Mouse (Mus musculus): ENCODE results near the gene Pus10. TPM values are rescaled to one million over a fixed set of nuclear protein-coding genes. Genes with fewer than 3 reads are reported as not detected.

The Pus10 gene
- polyA plus RNA-seq, 1 experiment from 2014 or later, result 18.9 TPM

- no peaks in the 10 kb centered on the region for H3K9me3 ChIP-seq (replicated peaks)
- DNase-seq (ENCODE audit: low spot score), result no peak
- H3K27ac ChIP-seq (replicated peaks), result no peak overlapping the region
- WGBS, result 77% methylated on average over 3 of the region's 3 CpGs
- peaks cover 32% of the 10 kb centered on the region for H3K4me1 ChIP-seq
- H3K27me3 ChIP-seq (ENCODE audit: low read depth, poor library complexity, severe bottlenecking), result no peaks in the 10 kb centered on the region
- no peaks in the 10 kb centered on the region; the same call in 1 of the 2 replicates for H3K36me3 ChIP-seq
- peak overlapping the region; percentile 78 for H3K4me3 ChIP-seq
Measured at GRCm38 (mm10) chr11:23667128-23667527, 1.7 kb downstream of the Pus10 start.

- no peak overlapping the region for H3K4me3 ChIP-seq
- H3K27me3 ChIP-seq (ENCODE audit: low read depth, poor library complexity, severe bottlenecking), result no peaks in the 10 kb centered on the region
- H3K36me3 ChIP-seq, result peaks cover 48% of the 10 kb centered on the region
- H3K27ac ChIP-seq (replicated peaks), result no peak overlapping the region
- no peak for DNase-seq (ENCODE audit: low spot score)
- 91% methylated on average over 4 of the region's 4 CpGs for WGBS
- H3K9me3 ChIP-seq (replicated peaks), result no peaks in the 10 kb centered on the region
- peaks cover 2% of the 10 kb centered on the region; the same call in 1 of the 2 replicates for H3K4me1 ChIP-seq
Measured at GRCm38 (mm10) chr11:23672256-23672749, 6.8 kb downstream of the Pus10 start.

- 90% methylated on average over 5 of the region's 5 CpGs for WGBS
Measured at GRCm38 (mm10) chr11:23676100-23676499, 10.6 kb downstream of the Pus10 start.

GRCm38 (mm10) chr11:23679044-23679642, 13.7 kb downstream of the Pus10 start:
- H3K27ac ChIP-seq (replicated peaks), result no peak overlapping the region
- H3K4me3 ChIP-seq, result no peak overlapping the region
- H3K36me3 ChIP-seq, result peaks cover 72% of the 10 kb centered on the region
- DNase-seq (ENCODE audit: low spot score), result peak; percentile 42
- no peaks in the 10 kb centered on the region for H3K4me1 ChIP-seq
- no peaks in the 10 kb centered on the region for H3K27me3 ChIP-seq (ENCODE audit: low read depth, poor library complexity, severe bottlenecking)
- WGBS, result 48% methylated on average over 3 of the region's 3 CpGs
- H3K9me3 ChIP-seq (replicated peaks), result no peaks in the 10 kb centered on the region

More at GRCm38 (mm10) chr11:23676100-23676499, 10.6 kb downstream of the Pus10 start:
- no peak for DNase-seq (ENCODE audit: low spot score)
- H3K36me3 ChIP-seq, result peaks cover 77% of the 10 kb centered on the region
- H3K9me3 ChIP-seq (replicated peaks), result no peaks in the 10 kb centered on the region
- no peaks in the 10 kb centered on the region for H3K4me1 ChIP-seq
- no peak overlapping the region for H3K27ac ChIP-seq (replicated peaks)
- H3K27me3 ChIP-seq (ENCODE audit: low read depth, poor library complexity, severe bottlenecking), result no peaks in the 10 kb centered on the region
- H3K4me3 ChIP-seq, result no peak overlapping the region

- H3K27ac ChIP-seq (replicated peaks), result no peak overlapping the region
- H3K9me3 ChIP-seq (replicated peaks), result no peaks in the 10 kb centered on the region
- no peak overlapping the region for H3K4me3 ChIP-seq
- H3K36me3 ChIP-seq, result peaks cover 60% of the 10 kb centered on the region
- DNase-seq (ENCODE audit: low spot score), result no peak
- 90% methylated on average over 6 of the region's 6 CpGs for WGBS
- H3K27me3 ChIP-seq (ENCODE audit: low read depth, poor library complexity, severe bottlenecking), result no peaks in the 10 kb centered on the region
- no peaks in the 10 kb centered on the region for H3K4me1 ChIP-seq
Measured at GRCm38 (mm10) chr11:23680435-23680950, 15.0 kb downstream of the Pus10 start.

GRCm38 (mm10) chr11:23682561-23682960, 17.1 kb downstream of the Pus10 start:
- Histone ChIP-seq H3K36me3 (peaks cover 43% of the 10 kb centered on the region), H3K9me3 (replicated peaks) (no peaks in the 10 kb centered on the region)
- WGBS, result 94% methylated on average over 5 of the region's 5 CpGs

GRCm38 (mm10) chr11:23686671-23687070, 21.2 kb downstream of the Pus10 start:
- H3K36me3 ChIP-seq, result peaks cover 30% of the 10 kb centered on the region
- WGBS, result 87% methylated on average over 5 of the region's 5 CpGs
- H3K27ac ChIP-seq (replicated peaks), result no peak overlapping the region
- no peaks in the 10 kb centered on the region for H3K4me1 ChIP-seq
- no peaks in the 10 kb centered on the region for H3K9me3 ChIP-seq (replicated peaks)
- no peak overlapping the region for H3K4me3 ChIP-seq
- H3K27me3 ChIP-seq (ENCODE audit: low read depth, poor library complexity, severe bottlenecking), result no peaks in the 10 kb centered on the region
- no peak for DNase-seq (ENCODE audit: low spot score)

More at GRCm38 (mm10) chr11:23682561-23682960, 17.1 kb downstream of the Pus10 start:
- no peak for DNase-seq (ENCODE audit: low spot score)
- Histone ChIP-seq H3K4me3 (no peak overlapping the region), H3K27ac (replicated peaks) (no peak overlapping the region), H3K4me1 (no peaks in the 10 kb centered on the region), H3K27me3 (ENCODE audit: low read depth, poor library complexity, severe bottlenecking) (no peaks in the 10 kb centered on the region)

GRCm38 (mm10) chr11:23688060-23688459, 22.6 kb downstream of the Pus10 start:
- no peak for DNase-seq (ENCODE audit: low spot score)
- Histone ChIP-seq H3K9me3 (replicated peaks) (no peaks in the 10 kb centered on the region), H3K4me3 (no peak overlapping the region), H3K27ac (replicated peaks) (no peak overlapping the region), H3K27me3 (ENCODE audit: low read depth, poor library complexity, severe bottlenecking) (no peaks in the 10 kb centered on the region), H3K36me3 (peaks cover 20% of the 10 kb centered on the region), H3K4me1 (no peaks in the 10 kb centered on the region)
- 86% methylated on average over 1 of the region's 1 CpGs for WGBS

- no peak overlapping the region for H3K4me3 ChIP-seq
- no peaks in the 10 kb centered on the region for H3K27me3 ChIP-seq (ENCODE audit: low read depth, poor library complexity, severe bottlenecking)
- no peaks in the 10 kb centered on the region for H3K4me1 ChIP-seq
- H3K27ac ChIP-seq (replicated peaks), result no peak overlapping the region
- H3K36me3 ChIP-seq, result peaks cover 22% of the 10 kb centered on the region
- no peak for DNase-seq (ENCODE audit: low spot score)
- WGBS, result 95% methylated on average over 2 of the region's 2 CpGs
- H3K9me3 ChIP-seq (replicated peaks), result no peaks in the 10 kb centered on the region
Measured at GRCm38 (mm10) chr11:23693286-23693685, 27.8 kb downstream of the Pus10 start.

GRCm38 (mm10) chr11:23695847-23696246, 30.4 kb downstream of the Pus10 start:
- H3K36me3 ChIP-seq, result peaks cover 20% of the 10 kb centered on the region
- no peak overlapping the region for H3K27ac ChIP-seq (replicated peaks)
- peaks cover 4% of the 10 kb centered on the region; the same call in 1 of the 2 replicates for H3K4me1 ChIP-seq
- no peaks in the 10 kb centered on the region for H3K9me3 ChIP-seq (replicated peaks)
- H3K4me3 ChIP-seq, result no peak overlapping the region
- H3K27me3 ChIP-seq (ENCODE audit: low read depth, poor library complexity, severe bottlenecking), result no peaks in the 10 kb centered on the region
- no peak for DNase-seq (ENCODE audit: low spot score)

- no peak for DNase-seq (ENCODE audit: low spot score)
- Histone ChIP-seq H3K4me3 (no peak overlapping the region), H3K9me3 (replicated peaks) (no peaks in the 10 kb centered on the region), H3K27me3 (ENCODE audit: low read depth, poor library complexity, severe bottlenecking) (no peaks in the 10 kb centered on the region), H3K36me3 (peaks cover 26% of the 10 kb centered on the region), H3K4me1 (peaks cover 4% of the 10 kb centered on the region; the same call in 1 of the 2 replicates), H3K27ac (replicated peaks) (no peak overlapping the region)
- 71% methylated on average over 2 of the region's 2 CpGs for WGBS
Measured at GRCm38 (mm10) chr11:23698526-23698925, 33.1 kb downstream of the Pus10 start.

GRCm38 (mm10) chr11:23699414-23700095, 34.1 kb downstream of the Pus10 start:
- DNase-seq (ENCODE audit: low spot score), result no peak

GRCm38 (mm10) chr11:23701831-23702230, 36.4 kb downstream of the Pus10 start:
- no peak for DNase-seq (ENCODE audit: low spot score)
- Histone ChIP-seq H3K9me3 (replicated peaks) (no peaks in the 10 kb centered on the region), H3K36me3 (peaks cover 34% of the 10 kb centered on the region), H3K27me3 (ENCODE audit: low read depth, poor library complexity, severe bottlenecking) (no peaks in the 10 kb centered on the region), H3K27ac (replicated peaks) (no peak overlapping the region), H3K4me3 (no peak overlapping the region), H3K4me1 (peaks cover 4% of the 10 kb centered on the region; the same call in 1 of the 2 replicates)
- 92% methylated on average over 3 of the region's 3 CpGs for WGBS

More at GRCm38 (mm10) chr11:23699414-23700095, 34.1 kb downstream of the Pus10 start:
- Histone ChIP-seq H3K36me3 (peaks cover 31% of the 10 kb centered on the region), H3K27me3 (ENCODE audit: low read depth, poor library complexity, severe bottlenecking) (no peaks in the 10 kb centered on the region), H3K4me1 (peaks cover 4% of the 10 kb centered on the region; the same call in 1 of the 2 replicates), H3K9me3 (replicated peaks) (no peaks in the 10 kb centered on the region), H3K4me3 (no peak overlapping the region), H3K27ac (replicated peaks) (no peak overlapping the region)
- 84% methylated on average over 3 of the region's 3 CpGs for WGBS
